Mouse (Mus musculus): ENCODE measurements around the gene Abca7.

The Abca7 gene

DNA sequence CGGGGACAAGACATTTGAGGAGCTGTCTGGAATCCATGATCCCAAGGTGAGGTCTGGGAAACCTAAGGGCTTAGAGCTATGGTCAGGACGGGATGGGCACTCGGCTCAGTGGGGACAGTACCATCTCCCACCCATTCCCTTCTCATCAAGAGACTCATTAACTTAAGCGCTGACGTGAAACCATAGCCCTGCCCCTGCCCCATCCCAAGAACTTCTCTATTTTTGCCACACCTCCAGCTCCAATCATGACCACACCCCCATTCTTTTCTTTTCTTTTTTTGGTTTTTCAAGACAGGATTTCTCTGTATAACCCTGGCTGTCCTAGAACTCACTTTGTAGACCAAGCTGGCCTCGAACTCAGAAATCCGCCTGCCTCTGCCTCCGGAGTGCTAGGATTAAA, 21.6 kb upstream of the Abca7 start:
- no peak for DNase-seq (ENCODE audit: low spot score)

- no peak for DNase-seq (ENCODE audit: low spot score)
Observed at GRCm38 (mm10) chr10:79976071-79976721, 20.1 kb upstream of the Abca7 start.

GRCm38 (mm10) chr10:79976722-79977107, 19.6 kb upstream of the Abca7 start:
- DNase-seq (ENCODE audit: low spot score) = no peak

GRCm38 (mm10) chr10:79977324-79977723, 19.0 kb upstream of the Abca7 start:
- DNase-seq (ENCODE audit: low spot score) = no peak

- no peak for DNase-seq (ENCODE audit: low spot score)
Observed at GRCm38 (mm10) chr10:79978061-79978460, 18.2 kb upstream of the Abca7 start.

GRCm38 (mm10) chr10:79979401-79980155, 16.7 kb upstream of the Abca7 start:
- DNase-seq (ENCODE audit: low spot score) = no peak

DNA sequence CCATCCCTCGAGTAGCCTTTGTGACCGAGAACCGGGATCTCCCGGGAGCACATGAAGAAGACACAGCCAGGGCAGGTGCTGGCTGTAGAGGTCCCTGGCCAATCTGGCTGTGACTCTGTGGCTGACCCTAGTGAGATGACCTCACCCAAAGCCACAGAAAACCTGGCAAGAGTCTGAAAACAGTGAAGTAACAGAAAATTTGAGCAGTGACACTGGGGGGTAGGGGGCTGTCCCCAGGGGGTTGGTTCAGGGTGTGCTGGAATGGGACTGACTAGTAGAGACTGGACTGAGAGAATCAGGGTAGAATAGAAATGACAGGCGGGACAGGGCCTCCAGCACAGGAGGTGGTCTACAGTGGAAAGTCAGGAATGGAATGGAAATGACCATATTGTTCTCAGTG, 13.1 kb upstream of the Abca7 start:
- no peak for DNase-seq (ENCODE audit: low spot score)

GRCm38 (mm10) chr10:79983670-79984069, 12.6 kb upstream of the Abca7 start:
- DNase-seq (ENCODE audit: low spot score) = peak; percentile 61

- peak; percentile 89 for DNase-seq (ENCODE audit: low spot score)
Observed at GRCm38 (mm10) chr10:79984195-79984816, 12.0 kb upstream of the Abca7 start, which contains the start of gene Tmem259. Tmem259 (minus strand) TSS chr10:79984330.

GRCm38 (mm10) chr10:79984871-79985270, 11.4 kb upstream of the Abca7 start:
- DNase-seq (ENCODE audit: low spot score) = peak; percentile 99

DNA sequence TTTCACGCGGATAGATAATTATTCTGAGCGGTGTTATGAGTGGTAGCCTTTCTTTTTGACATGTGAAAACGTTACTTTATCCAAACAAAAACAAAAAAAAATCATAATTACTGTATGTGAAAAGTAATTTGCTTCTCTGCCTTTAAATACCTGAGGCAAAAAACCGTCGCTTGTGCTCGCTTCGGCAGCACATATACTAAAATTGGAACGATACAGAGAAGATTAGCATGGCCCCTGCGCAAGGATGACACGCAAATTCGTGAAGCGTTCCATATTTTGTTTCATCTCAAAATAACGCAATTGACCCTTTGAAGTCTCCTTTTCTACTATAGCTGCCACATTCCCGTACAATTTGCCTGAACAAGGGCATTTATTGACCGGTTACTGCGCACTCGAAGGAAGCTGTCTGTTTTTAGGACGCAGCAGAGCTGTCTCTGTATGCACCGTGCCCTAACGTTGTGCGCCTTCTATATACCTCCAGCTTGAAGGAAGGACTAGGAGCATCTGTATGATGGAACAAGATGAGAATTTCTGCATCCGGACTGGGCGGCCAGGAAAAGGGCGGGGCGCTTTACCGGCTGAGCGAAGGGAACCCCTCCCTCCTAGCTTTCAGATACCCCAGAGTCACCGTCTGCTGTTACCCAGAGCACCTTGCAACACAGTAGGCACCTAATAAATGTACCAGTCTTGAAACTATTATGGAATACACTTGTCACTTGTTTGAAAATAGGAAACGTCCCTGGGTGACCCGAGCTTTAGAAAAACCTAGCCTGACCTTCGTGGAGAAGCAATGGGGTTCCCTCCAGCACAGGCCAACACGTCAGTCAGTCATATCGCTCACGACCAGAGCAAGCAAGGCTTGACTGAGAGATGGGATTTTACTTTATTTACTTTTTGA, 10.7 kb upstream of the Abca7 start:
- DNase-seq (ENCODE audit: low spot score) = peak; percentile 74

DNA sequence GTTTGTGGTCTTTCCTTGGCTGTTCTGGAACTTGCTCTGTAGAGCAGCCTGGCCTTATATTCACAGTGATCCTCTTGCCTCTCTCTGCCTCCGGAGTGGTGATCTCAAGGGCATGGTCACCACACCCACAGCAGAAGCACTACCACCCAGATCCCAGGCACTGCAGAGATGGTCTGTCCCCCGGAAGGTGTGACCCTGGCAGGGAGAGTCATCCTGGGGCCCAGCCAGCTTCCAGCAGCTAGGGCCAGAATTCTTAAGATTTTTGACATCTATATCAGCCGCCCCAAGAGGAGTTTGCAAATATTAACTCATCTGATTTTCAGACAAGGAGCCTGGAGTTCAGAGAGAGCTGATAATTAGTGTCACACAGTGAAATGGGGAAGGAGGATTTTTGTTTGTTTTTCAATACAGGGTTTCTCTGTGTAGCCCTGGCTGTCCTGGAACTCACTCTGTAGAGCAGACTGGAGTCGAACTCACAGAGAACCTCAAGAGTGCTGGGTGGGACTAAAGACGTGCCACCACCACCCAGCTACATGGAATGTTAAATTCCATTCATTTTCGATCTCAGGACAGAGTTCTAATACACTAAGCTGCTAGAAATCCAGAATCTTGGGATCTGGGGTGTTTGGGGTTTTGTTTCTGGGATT, 9.9 kb upstream of the Abca7 start:
- no peak for DNase-seq (ENCODE audit: low spot score)

DNA sequence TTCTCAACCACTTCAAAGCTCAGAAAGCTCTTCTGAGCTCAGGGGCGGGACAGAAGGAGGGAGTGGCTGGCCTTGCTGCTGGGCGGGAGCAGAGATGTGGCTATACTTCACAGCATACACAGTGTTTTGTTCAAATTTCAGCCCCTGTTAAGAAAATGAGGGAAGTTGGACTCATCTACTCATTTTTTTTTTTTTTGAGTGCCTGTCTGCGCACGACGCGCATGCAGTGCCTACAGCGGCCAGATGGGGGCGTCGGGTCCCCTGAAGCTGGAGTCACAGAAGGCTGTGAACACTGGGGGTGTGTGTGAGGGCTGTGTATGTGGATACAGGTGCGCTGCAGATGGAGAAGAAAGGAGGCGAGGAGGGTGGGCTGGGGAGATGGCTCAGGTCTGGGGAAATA, 9.3 kb upstream of the Abca7 start:
- peak; percentile 86 for DNase-seq (ENCODE audit: low spot score)

DNA sequence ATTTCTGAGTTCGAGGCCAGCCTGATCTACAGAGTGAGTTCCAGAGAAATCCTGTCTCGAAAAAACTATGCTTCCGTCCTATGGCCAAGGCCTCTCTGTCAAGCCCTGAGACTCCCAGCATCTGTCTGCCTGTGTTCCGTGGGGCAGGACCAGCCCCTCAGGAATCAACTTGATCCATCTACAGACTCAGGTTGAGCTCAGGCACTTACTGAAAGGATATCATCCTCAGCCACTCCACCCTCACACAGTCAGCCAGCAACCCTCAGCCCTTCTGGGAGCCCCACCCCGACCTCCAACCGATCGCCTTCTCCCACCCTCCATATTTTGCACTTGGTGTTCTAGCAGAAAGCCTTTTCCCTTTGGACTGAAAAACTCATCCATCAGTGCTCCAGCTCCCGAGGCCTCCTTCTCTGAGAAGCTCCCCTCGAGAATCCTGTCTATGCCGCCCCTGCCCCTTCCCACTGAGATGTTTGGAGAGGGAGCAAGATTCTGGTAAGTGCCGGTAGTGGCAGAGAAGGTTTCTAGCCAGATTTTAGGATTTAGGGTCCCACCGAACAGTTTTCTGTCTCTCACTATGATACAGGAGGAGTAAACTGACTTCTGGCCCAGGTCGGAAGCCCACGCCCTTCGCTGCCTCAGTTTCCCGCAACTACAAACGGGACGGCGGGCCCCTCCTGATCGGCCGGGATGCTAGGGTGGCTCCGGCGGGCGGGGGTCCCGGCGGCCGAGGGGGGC, 8.4 kb upstream of the Abca7 start:
- DNase-seq (ENCODE audit: low spot score) = no peak

DNA sequence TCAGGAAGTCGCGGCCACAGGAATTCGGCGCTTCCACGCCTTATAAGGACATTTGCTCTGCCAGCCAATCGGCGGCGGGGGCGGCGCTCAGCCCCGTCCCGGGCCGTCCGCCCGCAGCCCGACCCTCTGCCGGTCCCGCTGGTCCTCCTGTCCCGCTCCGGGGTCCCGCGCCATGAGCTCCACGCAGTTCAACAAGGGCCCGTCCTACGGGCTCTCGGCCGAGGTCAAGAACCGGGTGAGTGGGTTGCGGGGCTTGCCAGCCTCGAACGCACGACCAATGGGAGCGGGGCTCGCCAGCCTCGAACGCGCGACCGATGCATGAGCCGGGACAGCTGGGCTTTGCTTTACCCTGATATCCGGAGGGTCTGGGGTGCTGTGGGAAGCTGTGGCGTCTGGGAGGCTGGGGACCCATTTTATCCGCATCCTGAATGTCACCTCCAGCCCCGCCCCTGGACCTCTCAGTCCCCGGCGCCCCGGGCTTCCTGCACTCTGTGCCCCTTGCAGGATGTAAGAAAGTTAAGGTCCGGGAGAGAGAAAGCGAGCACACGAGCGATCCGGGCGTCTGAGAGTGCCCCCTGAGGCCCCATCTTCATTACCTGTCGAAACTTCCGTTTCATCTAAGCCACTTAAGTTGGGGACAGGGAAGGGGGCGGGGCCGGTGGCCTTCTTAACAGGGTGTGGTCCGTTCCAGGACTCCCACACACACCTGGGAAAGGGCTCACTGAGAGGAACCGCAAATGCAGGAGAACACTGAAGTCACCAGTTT, 7.6 kb upstream of the Abca7 start, which contains the start of gene Cnn2:
TSS of gene Cnn2 (plus strand) at position 79 of the 766 bp plus-strand sequence.
- DNase-seq (ENCODE audit: low spot score) = peak; percentile 29

GRCm38 (mm10) chr10:79989272-79989786, 7.0 kb upstream of the Abca7 start:
- no peak for DNase-seq (ENCODE audit: low spot score)

GRCm38 (mm10) chr10:79989870-79990269, 6.4 kb upstream of the Abca7 start:
- peak; percentile 33 for DNase-seq (ENCODE audit: low spot score)

DNA sequence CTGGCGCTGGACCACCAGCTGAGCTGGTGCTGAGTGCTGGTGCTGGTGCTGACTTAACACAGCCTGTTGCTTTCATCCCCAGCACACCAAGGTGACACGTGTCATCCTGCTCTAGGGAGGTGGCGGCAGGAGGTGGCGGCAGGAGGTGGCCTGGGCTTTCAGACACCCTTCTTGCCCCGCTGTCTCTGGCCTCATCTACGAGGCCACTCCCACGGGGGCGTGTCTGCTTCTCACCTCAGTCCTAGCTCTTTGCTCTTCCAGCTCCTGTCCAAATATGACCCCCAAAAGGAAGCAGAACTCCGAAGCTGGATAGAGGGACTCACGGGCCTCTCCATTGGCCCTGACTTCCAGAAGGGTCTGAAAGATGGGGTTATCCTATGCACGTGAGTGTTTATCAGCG, 5.2 kb upstream of the Abca7 start:
- DNase-seq (ENCODE audit: low spot score) = no peak

- DNase-seq (ENCODE audit: low spot score) = no peak
Observed at GRCm38 (mm10) chr10:79991548-79991947, 4.7 kb upstream of the Abca7 start.
